Mouse (Mus musculus): Measurements from ENCODE around the gene Kcnk5. TPM values are rescaled to one million over a fixed set of nuclear protein-coding genes. Genes with fewer than 3 reads are reported as not detected.

Kcnk5 gene
- total RNA-seq (2014; rRNA removed) = 0.84 and 1.7 TPM in 2 replicates
- polyA plus RNA-seq (2015; fragmentation: Nextera tagmentation; extraction: Ambion mirVana) = 1.0 TPM in 2 replicates

DNA sequence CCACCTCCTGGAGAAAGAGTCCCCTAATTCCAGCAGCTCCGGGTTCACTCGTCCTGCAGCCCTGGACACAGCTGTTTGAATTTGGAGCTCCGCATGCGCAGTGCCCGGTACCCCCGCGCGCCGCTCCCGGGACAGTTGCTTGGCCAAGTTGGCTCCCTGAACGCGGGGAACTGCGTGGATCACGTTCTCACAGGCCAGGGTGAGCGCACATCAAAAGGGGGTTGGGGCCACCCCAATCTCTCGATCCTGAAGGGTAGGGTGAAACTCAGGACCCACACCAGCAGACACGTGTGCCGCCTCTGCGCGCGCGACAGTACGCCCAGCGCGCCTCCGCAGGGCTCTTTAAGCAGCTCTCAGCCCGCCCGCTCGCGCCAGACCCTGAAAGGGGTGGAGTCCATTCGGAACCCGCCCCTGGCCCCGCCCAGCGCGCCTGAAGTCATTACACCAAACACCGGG lies at the start of gene Kcnk5:
Gene Kcnk5 (minus strand): TSS at position 344 of the 456 bp plus-strand sequence.
- Histone ChIP-seq H3K27me3 (ENCODE audit: insufficient read depth, low read length) (peaks cover 6% of the 10 kb centered on the region), H3K9me3 (ENCODE audit: low read length) (no peaks in the 10 kb centered on the region), H3K27ac (no peak within 1 kb of the TSS), H3K9ac (replicated peaks; ENCODE audit: low read length) (peak within 1 kb of the TSS; percentile 41; the same call in 1 of the 2 replicates), H3K36me3 (ENCODE audit: insufficient read depth, low read length) (no peaks in the 10 kb centered on the region), H3K4me1 (ENCODE audit: insufficient read depth, low read length) (peaks cover 9% of the 10 kb centered on the region; the same call in 1 of the 2 replicates), H3K4me2 (ENCODE audit: low read depth, low read length) (peak within 1 kb of the TSS; percentile 94), H3K4me3 (ENCODE audit: low read length) (peak within 1 kb of the TSS; percentile 56)
- WGBS = under 1% methylated on average over 36 of the region's 36 CpGs
- no peak for TF ChIP-seq CTCF (IDR thresholded peaks at IDR 0.05; ENCODE audit: low read depth)
- ATAC-seq = peak; percentile 95
- DNase-seq (ENCODE audit: low spot score) = peak; percentile 86

DNA sequence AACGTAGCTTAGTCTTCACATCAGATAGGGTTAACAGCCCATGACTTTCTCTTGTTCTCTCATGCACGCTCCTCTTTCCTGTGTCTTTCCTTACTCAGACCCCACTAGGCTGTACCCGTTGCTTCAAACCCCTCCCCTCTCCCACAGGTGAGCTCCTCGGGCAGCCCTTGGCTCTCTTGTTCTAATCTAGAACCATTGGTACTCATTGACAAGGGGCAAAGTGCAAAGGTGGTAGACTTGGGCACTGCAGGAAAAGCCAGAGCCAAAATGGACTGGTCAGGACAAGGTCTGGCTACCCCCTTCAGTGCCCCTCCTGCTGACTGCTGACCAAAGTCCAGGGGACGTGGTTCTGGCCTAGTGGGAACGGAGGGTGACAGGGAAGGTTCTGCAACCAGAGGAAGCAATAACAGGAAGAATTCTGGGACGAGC lies 48.5 kb upstream of the Kcnk5 start:
- Histone ChIP-seq H3K4me3 (ENCODE audit: low read length) (no peak overlapping the region), H3K36me3 (ENCODE audit: insufficient read depth, low read length) (no peaks in the 10 kb centered on the region), H3K4me2 (ENCODE audit: low read depth, low read length) (no peak overlapping the region), H3K9me3 (ENCODE audit: low read length) (0 out of 2 replicates have a peak, but pooled peaks cover 2% of the 10 kb centered on the region), H3K27me3 (ENCODE audit: insufficient read depth, low read length) (no peaks in the 10 kb centered on the region), H3K27ac (no peak overlapping the region), H3K9ac (replicated peaks; ENCODE audit: low read length) (no peak overlapping the region), H3K4me1 (ENCODE audit: insufficient read depth, low read length) (peaks cover 3% of the 10 kb centered on the region; the same call in 1 of the 2 replicates)
- DNase-seq (ENCODE audit: low spot score) = no peak
- no peak for TF ChIP-seq CTCF (IDR thresholded peaks at IDR 0.05; ENCODE audit: low read depth)
- WGBS = 85% methylated on average over 7 of the region's 7 CpGs
- ATAC-seq = no peak

DNA sequence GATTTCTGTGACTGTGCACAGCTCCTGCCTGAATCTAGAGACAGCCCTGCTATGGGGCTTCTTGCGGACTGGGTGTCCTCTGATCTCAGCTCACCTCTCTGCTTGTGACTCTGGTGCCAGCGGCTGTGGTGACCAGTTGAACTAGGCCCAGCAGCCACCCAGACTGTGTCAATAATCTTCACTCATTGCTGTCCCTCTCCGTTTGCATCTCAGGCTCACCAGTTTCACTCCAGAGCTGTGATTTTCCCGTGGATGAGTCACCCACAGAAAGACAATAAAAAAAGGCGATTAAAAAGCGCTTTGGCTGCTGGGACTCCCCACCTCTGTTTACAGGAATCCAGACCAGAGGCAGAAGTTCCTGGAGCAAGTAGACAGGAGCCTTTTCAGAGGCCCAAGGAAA lies 47.8 kb upstream of the Kcnk5 start:
- no peak overlapping the region for H3K27ac ChIP-seq
- H3K4me1 ChIP-seq (ENCODE audit: insufficient read depth, low read length) = peaks cover 3% of the 10 kb centered on the region; the same call in 1 of the 2 replicates
- H3K36me3 ChIP-seq (ENCODE audit: insufficient read depth, low read length) = no peaks in the 10 kb centered on the region
- TF ChIP-seq CTCF (IDR thresholded peaks at IDR 0.05; ENCODE audit: low read depth) = no peak
- DNase-seq (ENCODE audit: low spot score) (no peak), ATAC-seq (no peak)
- H3K4me2 ChIP-seq (ENCODE audit: low read depth, low read length) = no peak overlapping the region
- WGBS = 75% methylated on average over 6 of the region's 6 CpGs
- no peaks in the 10 kb centered on the region for H3K27me3 ChIP-seq (ENCODE audit: insufficient read depth, low read length)
- 0 out of 2 replicates have a peak, but pooled peaks cover 2% of the 10 kb centered on the region for H3K9me3 ChIP-seq (ENCODE audit: low read length)
- H3K4me3 ChIP-seq (ENCODE audit: low read length) = no peak overlapping the region
- H3K9ac ChIP-seq (replicated peaks; ENCODE audit: low read length) = no peak overlapping the region

DNA sequence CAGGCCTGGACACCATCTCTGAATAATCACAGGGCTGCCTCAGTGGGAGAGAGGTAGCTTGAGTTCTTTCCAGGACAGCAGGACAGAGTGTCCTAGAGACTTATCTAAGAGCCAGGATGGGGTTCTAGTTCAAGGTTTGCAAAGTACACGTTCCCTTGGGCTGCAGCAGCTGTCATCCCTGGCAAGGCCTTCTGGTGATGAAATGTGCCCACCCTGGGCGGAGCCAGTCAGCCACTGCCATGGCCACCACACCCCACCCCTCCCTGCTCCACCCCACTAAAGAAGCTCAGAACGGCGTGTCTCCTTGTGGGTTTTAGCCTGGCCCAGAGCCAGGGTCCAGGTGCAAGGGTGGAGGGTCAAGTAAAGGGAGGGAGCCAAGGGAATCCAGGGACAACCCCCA lies 46.7 kb upstream of the Kcnk5 start:
- peaks cover 3% of the 10 kb centered on the region; the same call in 1 of the 2 replicates for H3K4me1 ChIP-seq (ENCODE audit: insufficient read depth, low read length)
- no peak overlapping the region for H3K4me2 ChIP-seq (ENCODE audit: low read depth, low read length)
- WGBS = 66% methylated on average over 4 of the region's 4 CpGs
- H3K4me3 ChIP-seq (ENCODE audit: low read length) = no peak overlapping the region
- no peak overlapping the region for H3K27ac ChIP-seq
- DNase-seq (ENCODE audit: low spot score) = no peak
- ATAC-seq = no peak
- TF ChIP-seq CTCF (IDR thresholded peaks at IDR 0.05; ENCODE audit: low read depth) = no peak
- no peaks in the 10 kb centered on the region for H3K36me3 ChIP-seq (ENCODE audit: insufficient read depth, low read length)
- no peak overlapping the region for H3K9ac ChIP-seq (replicated peaks; ENCODE audit: low read length)
- no peaks in the 10 kb centered on the region for H3K27me3 ChIP-seq (ENCODE audit: insufficient read depth, low read length)
- H3K9me3 ChIP-seq (ENCODE audit: low read length) = no peaks in the 10 kb centered on the region

DNA sequence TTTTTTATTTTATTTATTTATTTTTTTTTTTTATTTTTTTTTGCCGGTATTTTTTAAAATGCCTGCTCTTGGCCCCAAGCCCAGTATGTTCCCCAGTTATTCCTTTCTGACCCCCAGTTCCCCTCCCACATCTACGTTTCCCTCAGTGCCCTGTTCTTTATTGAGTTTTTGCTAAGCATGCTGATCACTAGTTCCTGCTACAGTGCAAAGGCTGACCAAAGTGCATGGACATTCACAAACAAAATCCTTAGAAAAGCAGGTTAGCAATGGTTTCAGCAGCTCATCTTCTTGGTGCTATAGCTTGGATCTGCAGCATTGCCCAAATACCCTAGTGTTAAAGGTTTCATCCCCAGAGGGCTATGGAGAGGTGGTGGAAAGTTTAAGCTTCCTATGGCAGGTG lies 45.4 kb upstream of the Kcnk5 start:
- ATAC-seq = no peak
- H3K36me3 ChIP-seq (ENCODE audit: insufficient read depth, low read length) = no peaks in the 10 kb centered on the region
- H3K4me3 ChIP-seq (ENCODE audit: low read length) = no peak overlapping the region
- WGBS = 42% methylated on average over 2 of the region's 2 CpGs
- H3K27me3 ChIP-seq (ENCODE audit: insufficient read depth, low read length) = no peaks in the 10 kb centered on the region
- no peak overlapping the region for H3K9ac ChIP-seq (replicated peaks; ENCODE audit: low read length)
- H3K9me3 ChIP-seq (ENCODE audit: low read length) = no peaks in the 10 kb centered on the region
- no peak for TF ChIP-seq CTCF (IDR thresholded peaks at IDR 0.05; ENCODE audit: low read depth)
- no peak overlapping the region for H3K27ac ChIP-seq
- H3K4me1 ChIP-seq (ENCODE audit: insufficient read depth, low read length) = peaks cover 3% of the 10 kb centered on the region; the same call in 1 of the 2 replicates
- no peak for DNase-seq (ENCODE audit: low spot score)
- H3K4me2 ChIP-seq (ENCODE audit: low read depth, low read length) = no peak overlapping the region

DNA sequence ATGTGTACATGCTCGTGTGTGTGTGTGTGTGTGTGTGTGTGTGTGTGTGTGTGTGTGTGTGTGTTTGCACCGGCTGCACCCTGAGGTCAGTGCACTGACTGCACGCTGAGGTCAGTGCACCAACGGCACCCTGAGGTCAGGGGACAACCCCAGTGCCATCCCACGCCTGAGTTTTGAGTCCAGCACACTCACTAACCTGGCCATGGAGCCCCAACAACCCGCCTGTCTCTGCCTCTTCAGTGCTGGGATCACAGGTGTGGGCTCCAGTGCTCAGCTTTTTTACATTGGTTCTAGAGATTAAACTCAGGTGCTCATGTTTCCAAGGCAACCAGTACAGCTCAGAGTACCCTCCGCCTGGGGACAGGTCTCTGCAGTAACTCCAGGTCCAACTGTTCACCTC lies 44.9 kb upstream of the Kcnk5 start:
- H3K9me3 ChIP-seq (ENCODE audit: low read length) = no peaks in the 10 kb centered on the region
- 29% methylated on average over 7 of the region's 7 CpGs for WGBS
- no peak overlapping the region for H3K4me3 ChIP-seq (ENCODE audit: low read length)
- H3K9ac ChIP-seq (replicated peaks; ENCODE audit: low read length) = no peak overlapping the region
- TF ChIP-seq CTCF (IDR thresholded peaks at IDR 0.05; ENCODE audit: low read depth) = no peak
- DNase-seq (ENCODE audit: low spot score) (peak; percentile 31), ATAC-seq (peak; percentile 52; the same call in 1 of the 2 replicates)
- H3K4me2 ChIP-seq (ENCODE audit: low read depth, low read length) = no peak overlapping the region
- no peaks in the 10 kb centered on the region for H3K36me3 ChIP-seq (ENCODE audit: insufficient read depth, low read length)
- no peaks in the 10 kb centered on the region for H3K27me3 ChIP-seq (ENCODE audit: insufficient read depth, low read length)
- no peak overlapping the region for H3K27ac ChIP-seq
- H3K4me1 ChIP-seq (ENCODE audit: insufficient read depth, low read length) = peaks cover 3% of the 10 kb centered on the region; the same call in 1 of the 2 replicates

DNA sequence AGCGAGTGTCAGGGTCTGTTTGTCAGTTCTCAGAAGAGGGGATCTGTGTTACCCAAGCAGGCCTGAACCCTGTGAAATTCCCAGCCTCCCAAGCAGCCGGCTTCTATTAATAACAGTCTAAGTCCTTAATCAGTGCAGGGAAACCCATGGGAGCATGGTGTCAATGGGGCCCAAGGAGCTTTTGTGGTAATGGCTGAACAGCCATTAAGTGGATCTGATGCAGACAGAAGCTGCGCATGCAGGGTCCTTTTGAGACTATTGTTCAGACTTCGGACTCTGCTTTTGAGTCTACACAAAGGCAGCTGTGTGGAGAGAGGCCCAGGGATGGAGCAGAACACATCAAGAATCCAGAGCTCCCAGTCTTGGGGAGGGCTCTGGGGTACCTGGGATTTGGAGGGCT lies 43.9 kb upstream of the Kcnk5 start:
- no peak for TF ChIP-seq CTCF (IDR thresholded peaks at IDR 0.05; ENCODE audit: low read depth)
- ATAC-seq (no peak), DNase-seq (ENCODE audit: low spot score) (peak; percentile 26)
- H3K27me3 ChIP-seq (ENCODE audit: insufficient read depth, low read length) = no peaks in the 10 kb centered on the region
- H3K9me3 ChIP-seq (ENCODE audit: low read length) = no peaks in the 10 kb centered on the region
- peaks cover 3% of the 10 kb centered on the region; the same call in 1 of the 2 replicates for H3K4me1 ChIP-seq (ENCODE audit: insufficient read depth, low read length)
- H3K4me3 ChIP-seq (ENCODE audit: low read length) = no peak overlapping the region
- no peaks in the 10 kb centered on the region for H3K36me3 ChIP-seq (ENCODE audit: insufficient read depth, low read length)
- WGBS = 29% methylated on average over 4 of the region's 4 CpGs
- no peak overlapping the region for H3K27ac ChIP-seq
- no peak overlapping the region for H3K4me2 ChIP-seq (ENCODE audit: low read depth, low read length)
- no peak overlapping the region for H3K9ac ChIP-seq (replicated peaks; ENCODE audit: low read length)

Measured in hindbrain, postnatal 0 days (tissue).